Mouse (Mus musculus): Measurements from ENCODE around the gene Rnft1.
A peak's percentile ranks its signal among the peaks of the same experiment; 100 is the strongest.

Gene Rnft1

GRCm38 (mm10) chr11:86484101-86484868, at the start of gene Rnft1:
Gene Rnft1, plus strand, starts transcription at chr11:86484657.
- DNase-seq = peak; percentile 99 to 100

GRCm38 (mm10) chr11:86436843-86437242, 47.6 kb upstream of the Rnft1 start:
- peak; percentile 32 to 53 for DNase-seq

DNA sequence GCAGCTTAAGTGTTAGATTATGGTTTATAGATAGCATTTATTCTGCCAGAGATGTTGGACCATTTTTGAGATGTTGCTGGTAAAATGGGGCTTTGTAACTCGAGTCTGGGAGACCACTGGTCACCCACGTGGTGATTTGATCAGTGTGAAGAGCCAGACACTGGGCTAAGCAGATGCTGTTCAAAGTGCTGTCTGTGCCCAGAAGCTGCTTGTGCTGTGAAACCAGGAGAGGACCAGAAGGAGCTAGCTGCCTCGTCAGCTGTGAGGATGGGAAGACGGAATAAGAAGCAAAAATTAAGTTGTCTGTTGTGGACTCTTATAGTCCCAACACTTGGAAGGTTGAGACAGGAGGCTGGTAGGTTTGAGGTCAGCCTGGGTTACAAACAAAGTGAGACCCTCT, 46.2 kb upstream of the Rnft1 start:
- DNase-seq = peak; percentile 4 to 17

- no peak for DNase-seq
Measured at GRCm38 (mm10) chr11:86440791-86441190, 43.7 kb upstream of the Rnft1 start.

- DNase-seq = no peak
Measured at GRCm38 (mm10) chr11:86453991-86454390, 30.5 kb upstream of the Rnft1 start.

DNA sequence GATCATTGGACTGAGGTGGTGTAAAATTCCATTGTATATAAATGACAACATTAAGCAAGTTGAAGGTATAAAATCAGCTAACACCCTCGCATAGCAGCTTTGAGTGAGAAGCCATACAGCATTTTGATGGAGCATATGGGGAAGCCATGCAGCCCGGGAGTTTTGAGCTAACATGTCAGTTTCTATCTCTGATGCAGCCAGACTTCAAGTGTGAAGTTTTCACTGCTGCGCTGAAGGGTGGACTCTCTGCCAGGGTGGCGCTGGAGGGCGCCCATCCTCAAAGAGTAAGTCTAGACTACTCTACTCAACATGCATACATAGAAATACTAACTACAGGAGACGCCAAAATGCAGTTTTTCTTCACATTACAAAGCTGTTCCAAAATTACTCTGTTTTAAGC, 26.9 kb upstream of the Rnft1 start:
- no peak for DNase-seq

GRCm38 (mm10) chr11:86458866-86459265, 25.6 kb upstream of the Rnft1 start:
- DNase-seq = no peak

GRCm38 (mm10) chr11:86462579-86462978, 21.9 kb upstream of the Rnft1 start:
- no peak for DNase-seq

GRCm38 (mm10) chr11:86464275-86464674, 20.2 kb upstream of the Rnft1 start:
- peak; percentile 80 to 89 for DNase-seq

GRCm38 (mm10) chr11:86468345-86468744, 16.1 kb upstream of the Rnft1 start:
- DNase-seq = peak; percentile 82 to 84

DNA sequence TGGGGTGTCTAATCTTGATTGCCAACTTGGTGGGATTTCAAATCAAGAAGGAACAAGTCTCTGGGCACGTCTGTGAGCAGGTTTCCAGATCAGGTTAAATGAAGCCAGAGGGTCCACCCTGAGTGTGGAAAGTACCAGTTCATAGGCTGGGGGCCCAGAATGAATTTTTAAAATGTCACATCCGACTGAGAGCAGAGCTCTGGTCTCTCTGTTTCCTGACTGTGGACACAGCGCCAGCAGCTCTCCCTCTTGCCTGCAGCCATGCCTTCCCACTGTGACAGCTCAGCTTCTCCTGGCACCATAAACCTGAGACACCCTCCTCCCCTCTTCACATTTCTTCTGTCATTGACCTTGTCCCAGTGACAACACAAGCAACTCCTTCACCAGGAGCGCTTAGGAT, 15.5 kb upstream of the Rnft1 start:
- peak; percentile 71 to 75 for DNase-seq

GRCm38 (mm10) chr11:86471785-86472184, 12.7 kb upstream of the Rnft1 start:
- DNase-seq = no peak

DNA sequence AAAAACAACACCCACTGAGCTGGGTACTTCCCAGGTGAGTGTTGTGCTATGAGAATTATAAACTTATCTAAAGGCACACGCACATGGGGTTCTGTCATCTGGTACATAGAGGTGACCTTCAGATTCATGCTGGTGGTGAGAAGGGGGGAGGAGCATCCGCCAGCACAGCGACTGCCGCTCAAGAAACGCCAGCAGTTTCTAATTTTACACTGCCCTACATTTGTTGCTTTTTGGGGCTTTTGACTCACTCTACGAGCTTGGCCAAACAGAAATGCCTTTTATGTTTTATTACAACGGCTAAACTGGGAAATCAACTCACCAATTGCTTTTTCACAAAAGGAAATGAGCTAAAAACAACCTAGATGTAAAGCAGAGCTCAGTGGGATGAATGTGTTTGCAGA, 11.7 kb upstream of the Rnft1 start:
- DNase-seq = peak; percentile 42 to 55

DNA sequence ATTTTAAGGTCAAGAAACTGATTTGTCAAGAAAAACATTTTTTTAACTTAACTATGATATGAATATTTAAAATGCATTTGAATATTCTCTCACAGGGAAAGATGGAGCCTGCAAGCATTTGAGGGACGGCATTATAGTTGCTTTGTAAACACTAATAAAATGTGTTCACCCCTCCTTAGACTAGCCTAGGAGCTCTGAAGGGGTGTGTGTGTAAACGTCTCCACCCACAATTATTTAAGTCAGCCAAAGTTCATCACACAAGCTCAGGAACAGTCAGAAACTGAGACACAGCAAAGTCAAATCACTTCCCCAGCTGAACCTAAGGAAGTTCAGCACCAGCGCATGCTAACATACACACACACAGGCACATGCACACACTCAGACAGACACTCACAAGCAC, 10.9 kb upstream of the Rnft1 start:
- no peak for DNase-seq

- peak; percentile 65 to 72 for DNase-seq
Measured at GRCm38 (mm10) chr11:86484910-86485510, 553 bp downstream of the Rnft1 start.

DNA sequence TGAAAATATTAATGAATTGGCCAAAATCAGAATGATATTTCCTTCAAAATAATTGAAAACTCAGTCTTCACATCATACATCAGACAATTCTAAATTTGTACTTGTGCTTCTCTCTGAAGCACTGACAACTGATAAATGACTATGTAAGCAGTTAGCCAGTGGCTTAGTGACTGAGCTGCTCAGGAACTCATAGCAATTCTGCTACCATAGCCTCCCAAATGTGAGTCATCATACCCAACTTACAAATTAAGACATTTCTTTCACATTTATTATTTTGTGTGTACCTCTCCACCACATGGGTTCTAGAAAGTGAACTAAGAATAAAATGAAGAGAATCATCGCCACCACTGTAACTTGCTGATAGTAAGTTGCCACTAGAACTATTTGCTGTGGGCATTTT, 6.3 kb downstream of the Rnft1 start:
- no peak for DNase-seq

- DNase-seq = no peak
Measured at GRCm38 (mm10) chr11:86497356-86497755, 12.9 kb downstream of the Rnft1 start.

DNA sequence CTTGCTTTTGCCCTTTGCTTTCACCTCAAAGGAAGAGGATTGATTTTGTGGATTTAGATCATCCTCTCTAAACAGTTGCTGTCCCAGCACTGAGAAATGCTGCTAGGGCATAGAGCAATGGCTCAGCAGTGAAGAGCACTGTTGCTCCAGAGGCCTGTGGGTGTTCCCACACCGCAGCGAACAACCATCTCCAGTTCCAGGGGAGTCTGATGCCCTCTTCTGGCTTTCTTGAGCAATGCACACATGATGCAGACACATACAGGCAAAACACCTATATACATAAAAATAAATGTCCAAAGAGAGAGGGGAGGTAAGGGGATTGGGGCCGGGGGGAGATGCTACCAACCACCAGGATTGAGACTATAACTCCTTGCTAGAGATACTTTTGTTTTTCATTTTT, 13.5 kb downstream of the Rnft1 start:
- peak in 1 of 2 experiments; percentile 18 for DNase-seq

DNA sequence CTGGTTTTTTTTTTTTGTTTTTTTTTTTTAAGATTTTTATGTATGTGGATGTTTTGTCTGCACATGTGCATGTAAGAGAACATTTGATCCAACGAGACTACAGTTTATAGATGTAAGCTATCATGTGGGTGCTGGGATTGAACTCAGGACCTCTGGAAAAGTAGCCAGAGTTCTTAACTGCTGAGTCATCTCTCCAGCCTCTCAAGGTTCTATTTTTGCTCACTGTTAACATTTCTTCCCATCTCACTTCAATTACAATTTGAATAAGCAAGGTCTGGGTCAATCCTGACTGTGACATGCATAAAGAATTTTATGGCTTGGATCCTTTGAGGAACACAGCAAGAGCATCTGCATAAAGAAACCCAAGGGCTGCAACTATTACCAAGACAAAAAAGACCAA, 16.3 kb downstream of the Rnft1 start:
- no peak for DNase-seq

DNA sequence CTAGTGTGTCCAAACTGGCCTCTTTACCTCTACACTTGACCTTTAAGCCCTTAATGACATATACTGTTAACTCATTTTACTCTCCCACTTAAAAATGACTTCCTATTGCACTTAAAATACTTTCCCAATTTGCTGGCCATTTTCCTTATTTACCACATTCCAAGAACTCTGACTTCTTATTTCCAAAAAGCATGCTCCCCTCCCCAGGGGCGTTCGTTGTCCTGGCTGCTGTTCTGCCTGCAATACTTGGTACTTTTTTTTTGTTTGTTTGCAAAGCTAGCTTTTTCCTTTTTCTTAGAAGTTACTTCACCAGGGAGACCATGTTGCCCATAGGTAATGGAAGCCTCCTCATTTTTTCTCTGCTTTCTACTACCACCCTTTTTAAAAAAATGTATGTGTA, 18.7 kb downstream of the Rnft1 start:
- DNase-seq = no peak

DNA sequence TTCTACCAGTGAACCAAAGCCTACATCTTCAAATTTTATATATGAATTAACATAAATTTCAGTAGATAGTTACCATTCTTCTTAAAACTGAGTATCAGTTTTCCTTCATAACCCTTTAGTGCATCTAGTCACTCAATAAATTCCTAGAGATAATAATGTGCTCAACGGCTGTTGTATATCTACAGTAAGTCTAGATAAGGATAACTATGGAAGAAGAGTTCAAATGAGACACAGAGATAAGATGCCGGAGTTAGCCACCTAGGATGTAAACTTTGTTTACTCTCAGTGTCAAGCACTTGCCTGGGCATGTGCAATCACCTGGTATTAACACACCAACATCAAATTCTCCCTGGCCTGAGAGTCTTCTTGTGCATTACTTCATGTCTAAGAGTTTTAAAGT, 22.9 kb downstream of the Rnft1 start:
- DNase-seq = no peak

GRCm38 (mm10) chr11:86507991-86508390, 23.5 kb downstream of the Rnft1 start:
- no peak for DNase-seq

GRCm38 (mm10) chr11:86516620-86517019, 32.2 kb downstream of the Rnft1 start:
- no peak for DNase-seq

GRCm38 (mm10) chr11:86517229-86517628, 32.8 kb downstream of the Rnft1 start:
- DNase-seq = no peak

- DNase-seq = no peak
Measured at GRCm38 (mm10) chr11:86519751-86520150, 35.3 kb downstream of the Rnft1 start.

Data from cerebellum, postnatal 14 days (tissue).